Mouse (Mus musculus) forebrain, embryonic 11.5 days (tissue): ENCODE measurements around the gene Ms4a6c. TPM values are rescaled to one million over a fixed set of nuclear protein-coding genes. Genes with fewer than 3 reads are reported as not detected.
"Not testable (repeated sequence)": the region's sequence is repeated elsewhere in the genome, so short reads cannot be mapped to it uniquely, and the experiment has no call there.

Experiments used
- ATAC-seq: fragments of 200-750 bp; cut with Nextera tagmentation; replicated peaks from 2 replicates; pipeline ENCODE4 v1.8.0; 2017; ENCODE audit warnings: moderate TSS enrichment; ENCODE audit not compliant: low FRiP score
- DNase-seq: peaks from one replicate; pipeline ENCODE4 v3.0.0-alpha.2; 2017; ENCODE audit warnings: low spot score
- H3K27ac ChIP-seq: fragments of 300-500 bp; sonication (generic); 2 replicates; pipeline ENCODE4 v1.5.1; 2014; ENCODE audit warnings: low read depth, low read length
- H3K27me3 ChIP-seq: fragments of 300-500 bp; sonication (generic); 2 replicates; pipeline ENCODE4 v1.6.1; 2014; ENCODE audit warnings: mild to moderate bottlenecking, low read length, mixed read lengths; ENCODE audit not compliant: control insufficient read depth, insufficient read depth
- H3K36me3 ChIP-seq: fragments of 300-500 bp; sonication (generic); 2 replicates; pipeline ENCODE4 v1.6.1; 2014; ENCODE audit warnings: mild to moderate bottlenecking, low read length, moderate library complexity, mixed read lengths; ENCODE audit not compliant: control insufficient read depth, insufficient read depth
- H3K4me1 ChIP-seq: fragments of 300-500 bp; sonication (generic); replicated peaks from 2 replicates; pipeline ENCODE4 v1.6.1; 2014; ENCODE audit warnings: low read length, mixed read lengths; ENCODE audit not compliant: control insufficient read depth, insufficient read depth
- H3K4me2 ChIP-seq: fragments of 300-500 bp; sonication (generic); 2 replicates; pipeline ENCODE4 v1.6.1; 2014; ENCODE audit warnings: low read depth, mild to moderate bottlenecking, low read length, moderate library complexity, mixed read lengths; ENCODE audit not compliant: severe bottlenecking
- H3K4me3 ChIP-seq: fragments of 300-500 bp; sonication (generic); 2 replicates; pipeline ENCODE4 v1.5.1; 2014; ENCODE audit warnings: low read depth, low read length
- H3K9ac ChIP-seq: fragments of 300-500 bp; sonication (generic); 2 replicates; pipeline ENCODE4 v1.6.1; 2014; ENCODE audit warnings: low read length
- H3K9me3 ChIP-seq: fragments of 300-500 bp; sonication (generic); 2 replicates; pipeline ENCODE4 v1.6.1; 2016; ENCODE audit warnings: low read length, mixed read lengths; ENCODE audit not compliant: control insufficient read depth
- WGBS: fragments of 180-500 bp; shearing (Covaris S2); extraction: QIAGEN DNeasy Blood & Tissue Kit; methylation state at CpG from one replicate; pipeline ENCODE4 v1.1.7; 2014; 5-methylcytosine and 5-hydroxymethylcytosine counted together
- polyA plus RNA-seq: library from polyadenylated mRNA; unstranded; fragments of >200 nt; fragmentation: Nextera tagmentation; extraction: Ambion mirVana; gene quantifications from 2 replicates; pipeline ENCODE4 v1.2.1, GENCODE M21; 2014

Gene Ms4a6c
- polyA plus RNA-seq = 1.5 and 2.4 TPM in 2 replicates

DNA sequence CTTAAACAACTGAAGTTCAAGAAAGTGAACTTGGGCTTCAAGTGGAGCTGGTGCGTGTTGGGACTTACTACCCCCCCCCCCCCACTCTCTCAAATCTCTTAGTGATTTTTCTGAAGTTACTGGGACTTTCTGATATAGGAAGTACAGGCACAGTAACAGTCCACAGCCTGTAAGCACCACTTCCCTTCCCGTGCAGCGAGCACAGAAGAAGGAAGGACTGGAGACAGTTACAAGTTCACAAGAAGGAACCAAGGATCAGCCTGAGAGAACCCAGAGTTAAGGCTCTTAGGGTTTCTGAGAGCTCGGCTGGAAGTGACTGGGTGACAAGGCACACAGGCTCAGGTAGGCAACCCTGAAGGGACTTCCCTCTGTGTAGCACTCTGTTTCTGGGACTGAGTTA, at the start of gene Ms4a6c:
TSS of gene Ms4a6c (plus strand) at position 152 of the 400 bp plus-strand sequence.
- not testable (repeated sequence) for H3K27ac ChIP-seq, H3K4me2 ChIP-seq, ATAC-seq, H3K27me3 ChIP-seq, DNase-seq, H3K9ac ChIP-seq, H3K4me3 ChIP-seq, H3K4me1 ChIP-seq, H3K9me3 ChIP-seq, H3K36me3 ChIP-seq
- WGBS = 84% methylated on average over 4 of the region's 4 CpGs

DNA sequence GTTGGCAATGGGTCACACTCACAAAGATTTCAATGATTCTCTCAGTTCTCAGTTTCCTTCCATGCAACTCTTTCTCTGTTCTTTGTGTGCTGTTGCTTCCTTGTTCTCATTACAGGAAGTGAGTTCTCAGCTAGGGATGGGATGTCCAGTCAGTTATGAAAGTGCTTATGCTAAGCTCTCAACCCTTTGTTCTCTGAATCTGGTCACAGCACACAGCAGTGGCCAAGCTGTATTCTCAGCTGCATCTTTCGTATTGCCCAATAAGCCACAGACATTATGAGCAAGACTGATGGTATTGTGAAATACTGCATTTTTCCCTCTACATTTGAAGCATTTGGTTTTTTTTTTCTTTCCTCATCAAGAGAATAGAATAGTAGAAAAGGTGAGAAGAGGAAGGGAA, 38.0 kb upstream of the Ms4a6c start:
- ATAC-seq, H3K4me3 ChIP-seq, H3K36me3 ChIP-seq, H3K27ac ChIP-seq, H3K27me3 ChIP-seq, H3K9ac ChIP-seq, H3K9me3 ChIP-seq, DNase-seq, H3K4me2 ChIP-seq, H3K4me1 ChIP-seq: not testable (repeated sequence)
- 93% methylated on average over 1 of the region's 1 CpGs for WGBS

DNA sequence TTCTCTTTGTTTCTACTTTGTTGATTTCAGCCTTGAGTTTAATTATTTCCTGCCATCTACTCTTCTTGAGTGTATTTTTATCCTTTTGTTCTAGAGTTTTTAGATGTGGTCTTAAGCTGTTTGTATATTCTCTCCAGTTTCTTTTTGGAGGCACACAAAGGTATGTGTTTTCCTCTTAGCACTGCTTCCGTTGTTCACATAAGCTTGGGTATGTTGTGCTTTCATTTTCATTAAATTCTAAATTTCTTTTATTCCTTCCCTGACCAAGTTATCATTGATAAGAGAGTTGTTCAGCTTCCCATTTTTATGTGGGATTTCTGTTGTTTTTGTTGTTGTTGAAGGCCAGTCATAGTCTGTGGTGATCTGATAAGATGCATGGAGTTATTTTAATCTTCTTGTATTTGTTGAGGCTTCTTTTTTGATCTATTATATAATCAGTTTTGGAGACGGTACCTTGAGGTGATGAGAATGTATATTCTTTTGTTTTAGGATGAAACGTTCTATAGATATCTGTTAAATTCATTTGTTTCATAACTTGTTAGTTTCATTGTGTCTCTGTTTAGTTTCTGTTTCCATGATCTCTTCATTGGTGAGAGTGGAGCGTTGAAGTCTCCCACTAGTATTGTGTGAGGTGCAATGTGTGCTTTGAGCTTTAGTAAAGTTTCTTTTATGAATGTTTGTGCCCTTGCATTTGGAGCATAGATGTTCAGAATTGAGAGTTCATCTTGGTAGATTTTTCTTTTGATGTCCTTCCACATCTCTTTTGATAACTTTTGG, 33.9 kb upstream of the Ms4a6c start:
- Histone ChIP-seq H3K27ac (no peak overlapping the region), H3K4me2 (no peak overlapping the region), H3K9me3 (no peaks in the 10 kb centered on the region), H3K9ac (no peak overlapping the region), H3K4me3 (no peak overlapping the region), H3K27me3 (no peaks in the 10 kb centered on the region), H3K36me3 (no peaks in the 10 kb centered on the region), H3K4me1 (no peaks in the 10 kb centered on the region)
- DNase-seq (no peak), ATAC-seq (no peak)
- 85% methylated on average over 4 of the region's 4 CpGs for WGBS

DNA sequence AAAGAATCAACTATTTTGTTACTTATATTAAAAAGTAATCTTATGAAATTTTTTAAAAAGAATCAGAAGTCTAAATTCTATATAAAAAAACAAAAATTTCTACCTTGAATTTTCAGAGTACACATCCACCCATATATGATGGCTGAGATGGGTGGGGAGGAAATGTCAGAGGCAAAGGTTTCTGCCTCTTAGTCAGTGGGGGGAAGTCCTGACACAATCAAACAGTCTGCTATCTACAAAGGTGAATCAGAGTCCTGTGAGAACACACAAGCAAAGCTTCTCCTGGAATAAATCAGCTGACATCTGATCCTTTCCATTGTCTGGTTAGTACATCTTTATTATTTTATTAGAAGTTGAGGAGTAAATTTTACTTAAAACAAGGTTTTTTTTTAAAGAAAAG, 25.8 kb upstream of the Ms4a6c start, which contains the start of gene Ms4a4b:
TSS of gene Ms4a4b (plus strand) at position 216 of the 400 bp plus-strand sequence.
- DNase-seq (no peak), ATAC-seq (no peak)
- H3K27ac ChIP-seq = no peak within 1 kb of the TSS
- H3K4me3 ChIP-seq = no peak within 1 kb of the TSS
- H3K4me2 ChIP-seq = no peak within 1 kb of the TSS
- no peaks in the 10 kb centered on the region for H3K27me3 ChIP-seq
- H3K36me3 ChIP-seq = no peaks in the 10 kb centered on the region
- H3K9me3 ChIP-seq = no peaks in the 10 kb centered on the region
- H3K9ac ChIP-seq = no peak within 1 kb of the TSS
- no peaks in the 10 kb centered on the region for H3K4me1 ChIP-seq

DNA sequence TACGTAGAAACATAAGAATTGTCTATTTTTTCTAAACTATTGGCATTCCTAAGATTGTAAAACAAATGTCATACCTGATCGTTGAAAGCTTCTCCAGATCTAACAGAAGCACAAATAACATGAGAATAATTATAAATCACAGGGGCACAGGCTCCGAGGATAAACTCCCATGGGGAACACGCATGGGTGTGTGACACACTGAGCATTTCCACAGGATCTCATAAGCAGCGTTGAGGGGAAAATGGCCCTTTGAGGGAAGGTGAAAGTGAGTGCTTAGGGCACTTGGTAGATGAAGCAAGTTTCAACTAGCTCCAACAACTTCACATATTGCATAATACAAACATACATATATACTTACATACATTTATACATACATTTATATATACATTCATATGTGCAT, 25.2 kb upstream of the Ms4a6c start:
- no peak overlapping the region for H3K4me2 ChIP-seq
- 88% methylated on average over 5 of the region's 5 CpGs for WGBS
- H3K4me3 ChIP-seq = no peak overlapping the region
- H3K4me1 ChIP-seq = no peaks in the 10 kb centered on the region
- DNase-seq = no peak
- H3K9ac ChIP-seq = no peak overlapping the region
- H3K36me3 ChIP-seq = no peaks in the 10 kb centered on the region
- H3K27ac ChIP-seq = no peak overlapping the region
- H3K27me3 ChIP-seq = no peaks in the 10 kb centered on the region
- H3K9me3 ChIP-seq = no peaks in the 10 kb centered on the region
- ATAC-seq = no peak

DNA sequence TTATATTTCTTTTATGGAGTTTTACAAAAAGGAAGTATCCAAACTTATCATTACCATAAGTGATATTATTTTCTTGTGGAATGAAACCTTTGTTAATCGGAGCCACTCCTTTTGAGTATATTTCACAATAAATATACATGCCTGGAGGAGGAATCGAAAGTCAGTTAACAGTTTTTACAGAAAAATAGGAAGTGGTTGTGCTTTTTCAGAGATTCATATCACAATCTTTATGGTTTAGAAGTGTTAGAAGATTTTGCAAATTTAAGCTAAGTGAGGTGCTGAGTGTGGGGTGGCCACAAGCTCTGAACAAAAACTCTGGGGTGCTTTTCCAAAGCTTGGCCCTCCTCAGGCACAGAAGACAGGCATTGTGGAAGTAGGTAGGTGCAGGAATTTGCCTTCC, 21.9 kb upstream of the Ms4a6c start:
- ATAC-seq = no peak
- 89% methylated on average over 2 of the region's 2 CpGs for WGBS

DNA sequence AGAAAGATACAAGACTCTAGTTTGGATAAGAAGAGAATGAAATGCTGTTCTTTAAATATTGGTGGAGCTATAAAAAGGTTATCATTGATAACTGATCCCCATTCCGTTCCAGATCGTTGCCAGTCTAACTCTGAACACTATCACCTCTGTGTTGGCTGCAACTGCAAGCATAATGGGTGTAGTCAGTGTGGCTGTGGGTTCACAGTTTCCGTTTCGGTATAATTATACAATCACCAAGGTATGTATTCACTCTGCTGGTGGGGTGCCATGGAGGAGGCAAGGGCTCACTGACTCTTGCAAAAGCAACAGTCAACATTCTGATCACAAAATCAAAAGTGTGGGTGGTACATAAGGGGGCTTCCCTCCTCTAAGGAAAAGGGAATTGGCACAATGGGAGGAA, 10.1 kb upstream of the Ms4a6c start:
- 77% methylated on average over 2 of the region's 4 CpGs for WGBS
- not testable (repeated sequence) for H3K4me3 ChIP-seq, H3K27ac ChIP-seq

More for the DNA sequence above, 21.9 kb upstream of the Ms4a6c start:
- no peak overlapping the region for H3K4me3 ChIP-seq
- H3K4me1 ChIP-seq = no peaks in the 10 kb centered on the region
- DNase-seq = no peak
- H3K4me2 ChIP-seq = no peak overlapping the region
- no peaks in the 10 kb centered on the region for H3K9me3 ChIP-seq
- no peaks in the 10 kb centered on the region for H3K27me3 ChIP-seq
- H3K27ac ChIP-seq = no peak overlapping the region
- no peaks in the 10 kb centered on the region for H3K36me3 ChIP-seq
- H3K9ac ChIP-seq = no peak overlapping the region

DNA sequence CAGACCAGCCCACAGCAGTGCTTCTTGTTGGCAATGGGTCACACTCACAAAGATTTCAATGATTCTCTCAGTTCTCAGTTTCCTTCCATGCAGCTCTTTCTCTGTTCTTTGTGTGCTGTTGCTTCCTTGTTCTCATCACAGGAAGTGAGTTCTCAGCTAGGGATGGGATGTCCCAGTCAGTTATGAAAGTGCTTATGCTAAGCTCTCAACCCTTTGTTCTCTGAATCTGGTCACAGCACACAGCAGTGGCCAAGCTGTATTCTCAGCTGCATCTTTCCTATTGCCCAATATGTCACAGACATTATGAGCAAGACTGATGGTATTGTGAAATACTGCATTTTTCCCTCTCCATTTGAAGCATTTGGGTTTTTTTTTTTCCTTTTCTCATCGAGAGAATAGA, 4.4 kb upstream of the Ms4a6c start:
- not testable (repeated sequence) for ATAC-seq, H3K9me3 ChIP-seq
- 83% methylated on average over 1 of the region's 1 CpGs for WGBS

More for the DNA sequence above, 10.1 kb upstream of the Ms4a6c start:
- H3K4me2 ChIP-seq, H3K36me3 ChIP-seq, ATAC-seq, H3K9ac ChIP-seq, H3K9me3 ChIP-seq, H3K27me3 ChIP-seq, DNase-seq, H3K4me1 ChIP-seq: not testable (repeated sequence)

DNA sequence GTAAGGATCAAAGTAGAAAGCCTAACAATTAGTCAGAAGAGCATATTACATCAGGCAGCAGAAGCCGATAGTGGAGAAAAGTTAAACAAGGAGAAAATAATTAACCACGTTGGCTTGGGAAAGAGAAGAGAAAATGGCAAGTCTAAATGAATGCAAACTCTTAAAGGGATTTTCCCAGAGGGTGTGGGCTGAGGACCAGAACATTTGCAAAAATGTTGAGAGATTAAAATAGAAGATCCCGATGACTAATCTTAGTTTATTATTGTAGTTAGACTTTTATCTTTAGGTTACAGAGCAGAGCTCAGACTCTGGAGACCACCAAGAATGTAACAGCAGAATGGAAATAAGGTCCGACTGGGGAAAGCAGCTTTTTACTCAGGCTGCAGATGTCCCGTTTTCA, 2.7 kb upstream of the Ms4a6c start:
- no peak overlapping the region for H3K4me3 ChIP-seq
- H3K9ac ChIP-seq = no peak overlapping the region
- no peaks in the 10 kb centered on the region for H3K9me3 ChIP-seq
- ATAC-seq (no peak), DNase-seq (no peak)
- WGBS = 82% methylated on average over 5 of the region's 5 CpGs
- no peaks in the 10 kb centered on the region for H3K4me1 ChIP-seq
- no peaks in the 10 kb centered on the region for H3K36me3 ChIP-seq
- no peaks in the 10 kb centered on the region for H3K27me3 ChIP-seq
- H3K4me2 ChIP-seq = no peak overlapping the region
- no peak overlapping the region for H3K27ac ChIP-seq

More for the DNA sequence above, 4.4 kb upstream of the Ms4a6c start:
- H3K9ac ChIP-seq, H3K4me1 ChIP-seq, H3K36me3 ChIP-seq, H3K27me3 ChIP-seq, H3K27ac ChIP-seq, H3K4me2 ChIP-seq, H3K4me3 ChIP-seq, DNase-seq: not testable (repeated sequence)
